Mouse (Mus musculus): ENCODE measurements around the gene Bmp10.

The Bmp10 gene

DNA sequence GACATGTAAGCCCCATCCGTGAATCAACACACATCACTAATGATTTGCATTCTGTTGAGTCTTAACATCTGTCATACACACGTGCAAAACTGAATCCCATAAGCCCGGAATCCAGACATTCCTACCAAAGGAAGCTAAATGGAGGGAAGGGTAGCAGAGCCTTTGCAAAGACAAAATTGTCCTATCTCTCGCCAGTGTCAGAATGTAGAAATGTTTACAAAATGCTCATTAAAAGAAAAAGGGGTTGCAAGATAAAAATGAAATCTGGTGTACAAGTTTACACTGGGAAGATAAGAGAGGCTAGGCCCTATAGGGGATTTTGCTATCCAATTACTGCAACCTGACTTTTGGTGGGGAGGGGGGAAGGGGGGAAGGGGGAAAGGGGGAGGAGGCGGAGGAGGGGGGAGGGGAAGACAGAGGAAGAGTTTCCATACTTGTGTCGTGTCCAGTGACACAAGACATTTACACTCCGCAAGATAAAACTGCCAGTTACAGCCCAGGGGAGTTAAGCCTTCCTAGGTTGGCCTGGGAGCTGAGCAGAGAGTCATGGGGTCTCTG, at the start of gene Bmp10:
Gene Bmp10, plus strand, starts transcription at position 508 of the 558 bp plus-strand sequence.
- DNase-seq (ENCODE audit: low spot score) = no peak

DNA sequence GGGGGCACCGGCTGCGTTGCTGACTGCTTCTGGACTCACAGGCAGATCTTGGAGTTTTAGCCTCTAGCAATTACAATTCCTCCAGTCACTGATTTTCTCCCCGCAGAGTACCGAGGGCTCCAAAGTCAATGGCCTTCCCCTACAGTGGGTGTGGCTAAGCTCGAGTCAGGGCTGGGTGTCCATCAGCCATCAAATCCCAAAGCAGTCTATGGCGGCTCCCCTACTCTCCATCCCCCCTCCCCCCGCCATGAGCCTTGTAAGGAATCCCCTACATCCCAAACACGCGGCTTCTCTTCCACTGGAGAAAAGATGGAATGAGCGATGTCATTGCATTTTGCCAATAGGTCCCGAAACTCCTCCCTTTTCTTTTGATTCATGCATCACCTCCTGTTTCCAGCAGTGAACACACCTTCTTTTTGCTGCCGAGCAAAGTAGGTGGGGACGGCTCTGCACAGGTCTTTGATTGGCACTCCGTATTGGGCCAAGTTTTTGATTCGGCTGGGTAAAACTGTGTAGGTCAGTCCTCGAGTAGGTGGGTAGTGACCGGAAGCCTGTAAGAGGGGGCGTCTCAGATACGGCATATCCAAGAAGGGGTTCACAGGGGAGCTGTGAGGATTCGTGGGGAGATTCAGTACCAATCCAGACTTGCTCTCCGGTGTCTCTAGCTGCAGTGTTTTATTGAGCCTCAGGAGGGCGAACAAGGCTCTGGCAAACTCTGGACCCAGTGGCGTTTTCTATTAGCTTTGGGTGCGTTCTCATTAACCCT, 44.7 kb upstream of the Bmp10 start:
- peak; percentile 56 for DNase-seq (ENCODE audit: low spot score)

DNA sequence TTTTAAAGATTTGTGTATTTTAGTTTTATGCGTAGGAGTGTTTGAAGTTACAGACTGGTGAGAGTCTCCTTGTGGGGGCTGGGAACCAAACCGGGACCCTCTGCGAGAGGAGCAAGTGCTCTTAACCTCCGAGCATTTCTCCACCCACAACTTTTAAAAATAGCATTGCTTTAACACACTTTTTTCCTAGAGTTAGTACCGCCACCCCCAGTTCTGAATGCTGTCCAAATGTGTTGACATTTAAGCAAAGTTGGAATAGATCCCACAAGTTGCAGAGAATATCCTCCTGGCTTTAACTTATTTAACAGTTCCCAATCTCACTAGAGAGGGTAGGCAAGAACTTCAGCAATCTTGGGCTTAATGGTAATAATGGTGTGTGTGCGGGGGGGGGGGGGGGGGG, 44.0 kb upstream of the Bmp10 start:
- peak; percentile 89 for DNase-seq (ENCODE audit: low spot score)

DNA sequence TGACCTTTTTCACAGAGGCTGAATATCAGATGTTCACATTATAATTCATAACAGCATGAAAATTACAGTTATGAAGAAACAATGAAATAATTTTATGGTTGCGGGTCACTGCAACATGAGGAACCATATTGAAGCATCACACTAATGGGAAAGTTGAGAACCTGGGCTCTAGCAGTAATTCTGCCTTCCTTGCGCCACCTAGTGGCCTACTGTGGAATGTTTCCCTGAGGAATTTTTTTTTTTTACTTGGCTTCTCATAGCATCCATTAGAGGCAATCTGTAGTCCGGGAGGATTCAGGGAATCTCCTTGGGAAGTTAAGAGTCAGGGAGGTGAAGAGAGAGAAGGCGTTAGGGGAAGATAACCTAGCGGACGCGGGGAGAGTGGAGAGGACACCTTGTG, 42.6 kb upstream of the Bmp10 start:
- peak; percentile 92 for DNase-seq (ENCODE audit: low spot score)

DNA sequence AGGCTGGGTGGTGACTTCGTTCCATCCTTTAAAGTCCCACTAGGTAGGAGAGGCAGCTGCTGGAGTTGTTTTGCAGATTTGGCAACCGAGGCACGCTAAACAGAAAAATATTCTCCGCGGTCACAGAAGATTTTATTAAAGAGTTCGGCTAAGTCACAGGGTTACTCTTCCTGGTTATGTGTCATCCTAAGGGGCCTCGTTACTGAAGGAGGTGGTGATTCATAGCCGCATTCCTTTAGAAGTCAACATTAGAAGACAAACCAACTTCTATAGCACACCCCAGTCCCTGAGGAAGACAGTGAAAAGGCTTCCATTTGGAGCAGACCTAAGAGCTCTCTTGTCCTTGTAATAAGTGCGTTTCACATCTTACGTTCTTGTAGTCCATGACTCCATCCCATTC, 42.1 kb upstream of the Bmp10 start:
- no peak for DNase-seq (ENCODE audit: low spot score)

DNA sequence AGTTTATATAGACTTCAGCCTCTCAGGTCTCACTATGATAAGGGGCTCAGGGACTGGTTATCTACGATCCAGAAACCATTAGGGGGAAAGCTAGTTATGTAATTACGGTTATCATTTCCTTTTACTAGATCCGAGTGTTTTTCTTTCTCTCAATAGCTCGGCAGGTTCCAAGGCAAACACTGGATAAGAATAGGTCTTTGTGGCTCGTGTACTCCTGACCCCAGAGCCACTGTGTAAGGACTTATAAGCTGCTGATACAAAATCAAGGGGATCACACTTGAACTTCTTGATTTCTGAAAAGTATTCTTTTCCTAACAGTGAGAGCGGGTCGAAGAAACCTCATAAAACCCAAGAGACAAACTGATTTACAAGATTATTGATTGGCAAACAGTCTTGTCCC, 39.9 kb upstream of the Bmp10 start, which contains the start of gene Gkn3:
Gene Gkn3, minus strand, starts transcription at position 59 of the 400 bp plus-strand sequence.
- no peak for DNase-seq (ENCODE audit: low spot score)

DNA sequence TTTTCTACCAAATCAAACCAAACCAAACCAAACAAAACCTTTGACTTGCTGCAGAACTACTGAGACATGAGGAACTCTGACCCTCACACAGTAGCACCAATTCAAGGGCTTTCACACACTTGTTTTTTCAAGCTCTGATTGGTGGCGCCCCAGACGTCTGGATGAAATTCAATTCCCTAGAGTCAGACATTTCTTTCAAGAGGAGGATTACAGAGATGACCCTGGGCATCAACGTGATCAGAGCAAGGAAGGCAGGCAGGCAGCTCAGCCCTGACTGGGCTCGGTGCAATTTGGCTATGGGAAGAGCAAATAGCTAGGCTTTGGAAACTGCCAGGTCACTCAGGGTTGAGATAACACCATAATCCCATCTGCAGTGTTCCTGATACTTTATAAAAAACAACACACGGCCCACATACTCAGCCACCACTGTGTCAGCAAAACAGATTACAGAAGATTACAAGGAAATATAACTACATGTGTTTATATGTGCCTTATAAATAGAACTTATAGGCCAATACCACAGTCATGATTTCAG, 39.3 kb upstream of the Bmp10 start:
- DNase-seq (ENCODE audit: low spot score) = no peak

DNA sequence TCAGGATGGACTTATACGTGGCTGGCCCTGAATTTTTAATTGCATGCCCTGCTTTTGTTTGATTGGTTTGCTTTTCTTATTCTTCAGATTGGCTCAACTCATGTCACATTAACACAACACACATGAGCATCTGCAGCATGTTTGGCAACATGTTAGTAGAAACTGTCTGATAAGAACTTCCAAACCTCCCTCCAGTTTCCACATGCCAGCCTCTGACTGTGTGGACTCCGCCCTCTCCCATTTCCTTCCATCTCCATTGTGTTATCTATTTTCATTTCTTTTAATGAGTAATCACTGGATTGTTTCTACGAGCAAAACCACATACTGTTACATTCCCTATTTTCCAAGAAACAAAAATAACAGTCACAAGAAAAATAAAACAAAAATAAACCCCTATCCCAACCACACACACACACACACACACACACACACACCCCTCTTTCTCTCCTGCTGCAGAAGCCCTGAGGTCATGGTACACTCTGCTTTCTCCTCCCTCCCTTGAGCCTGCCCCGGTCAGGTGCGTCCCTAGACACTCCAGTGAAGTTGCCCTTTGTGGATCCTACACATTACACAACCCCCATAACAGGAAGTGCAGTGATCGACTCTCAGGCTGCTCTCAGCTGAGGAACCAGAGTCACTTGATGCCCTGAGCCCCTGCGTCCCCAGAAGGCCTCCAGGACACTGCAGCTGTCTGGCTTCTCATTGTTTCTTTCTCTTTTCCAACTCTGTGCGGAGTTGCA, 35.2 kb upstream of the Bmp10 start:
- no peak for DNase-seq (ENCODE audit: low spot score)

DNA sequence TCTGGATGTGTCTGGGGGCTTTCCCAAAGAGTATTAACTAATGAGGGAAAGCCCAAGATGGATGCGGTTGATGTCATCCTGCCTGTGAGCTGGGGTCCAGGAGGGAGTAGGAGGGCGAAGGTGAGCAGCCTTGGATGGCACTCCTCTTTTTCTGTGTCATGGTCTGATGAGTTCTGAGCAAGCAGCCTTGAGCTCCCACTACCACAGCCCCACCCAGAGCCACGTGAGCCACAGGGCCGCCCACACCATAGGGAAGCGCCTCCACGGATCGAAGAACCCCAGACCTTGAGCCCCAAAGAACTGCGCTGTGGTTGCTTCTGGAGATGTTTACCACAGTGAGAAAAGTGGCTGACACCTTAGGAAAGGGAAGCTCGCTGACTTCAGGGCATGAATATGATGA, 34.0 kb upstream of the Bmp10 start:
- DNase-seq (ENCODE audit: low spot score) = no peak

DNA sequence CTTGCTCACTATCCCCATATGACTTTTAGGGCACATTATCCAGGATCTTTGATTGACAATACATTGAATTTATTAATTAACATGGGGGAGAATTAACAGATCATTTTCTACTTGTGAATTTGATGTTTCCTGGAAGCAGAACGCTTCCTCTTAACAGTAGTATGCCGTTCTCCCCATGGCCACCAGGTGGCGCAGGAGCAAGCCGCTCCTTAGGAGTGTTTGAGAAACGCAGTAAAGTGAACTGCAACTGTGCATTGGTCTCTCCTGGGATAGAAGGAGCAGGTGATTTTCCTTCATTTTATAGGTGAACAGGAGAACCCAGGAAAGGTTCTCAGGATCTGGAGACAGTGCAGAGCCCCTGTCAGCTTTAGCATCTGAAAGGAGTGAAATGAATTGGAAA, 29.7 kb upstream of the Bmp10 start:
- DNase-seq (ENCODE audit: low spot score) = peak; percentile 82

DNA sequence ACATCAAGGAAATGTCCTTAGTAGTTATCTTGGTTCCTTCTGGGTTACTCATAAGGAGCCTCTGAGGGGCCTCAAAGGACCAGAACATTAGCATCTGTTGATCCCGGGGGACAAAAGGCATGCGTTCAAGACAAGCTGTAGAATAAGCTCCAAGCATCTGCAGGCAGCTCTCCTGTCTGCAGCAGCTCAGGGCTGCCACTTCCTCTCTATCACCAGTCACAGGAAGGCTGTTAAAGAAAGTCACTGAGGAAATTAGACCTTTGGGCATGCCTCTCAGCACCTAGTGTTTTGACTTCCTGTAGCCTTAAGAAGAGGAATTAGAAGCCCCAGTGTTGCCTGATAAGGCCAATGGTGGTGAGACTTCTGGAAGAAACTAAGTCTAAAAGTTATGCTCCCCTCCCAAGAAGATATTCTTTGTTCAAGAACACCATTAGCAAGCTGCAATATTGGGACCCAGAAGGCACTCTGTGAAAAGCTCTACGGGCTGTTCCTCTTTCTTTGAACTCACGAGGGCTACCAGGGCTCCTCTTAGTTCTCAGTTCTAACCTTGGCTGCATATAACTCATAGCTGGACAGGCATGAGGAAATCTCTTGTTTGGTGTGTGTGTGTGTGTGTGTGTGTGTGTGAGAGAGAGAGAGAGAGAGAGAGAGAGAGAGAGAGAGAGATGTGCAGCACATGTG, 28.8 kb upstream of the Bmp10 start:
- DNase-seq (ENCODE audit: low spot score) = no peak

DNA sequence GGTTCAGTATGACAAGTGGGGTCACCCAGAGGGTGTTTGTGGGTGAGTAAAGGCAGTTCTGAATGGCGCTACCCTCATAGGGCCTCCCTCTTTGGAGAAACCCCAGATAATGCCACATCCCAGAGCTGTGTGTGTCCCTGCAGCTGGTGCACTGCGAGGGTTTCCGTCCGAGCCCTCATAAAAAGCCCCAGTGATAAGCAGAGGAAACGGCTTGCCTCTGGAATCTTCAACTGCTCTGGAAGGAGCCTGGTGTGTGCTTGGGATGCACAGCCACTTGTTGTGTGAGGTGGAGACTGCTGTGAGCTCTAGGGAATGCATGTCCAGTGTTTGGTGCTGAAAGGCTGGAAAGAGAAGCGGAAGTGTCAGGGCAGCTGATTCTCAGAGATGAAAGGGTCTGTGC, 27.3 kb upstream of the Bmp10 start:
- DNase-seq (ENCODE audit: low spot score) = no peak

DNA sequence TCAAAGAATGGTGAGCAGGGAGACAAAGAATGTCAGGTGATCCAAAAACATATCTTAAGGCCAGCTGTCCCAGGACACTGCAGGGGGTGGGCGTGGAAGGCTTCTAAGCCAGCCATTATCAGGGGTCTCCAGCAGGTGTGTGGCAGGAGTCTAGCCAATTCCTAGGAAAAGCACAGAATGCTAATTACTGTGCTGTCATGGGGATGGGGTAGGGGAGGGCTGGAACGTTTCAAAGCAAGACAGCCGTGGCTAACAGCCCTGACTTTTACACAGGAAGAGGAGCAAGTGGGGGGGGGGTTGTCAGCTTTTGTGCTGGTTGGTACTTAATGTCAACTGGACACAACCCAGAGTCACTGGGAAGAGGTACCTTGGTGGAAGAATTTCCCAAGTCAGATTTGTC, 16.8 kb upstream of the Bmp10 start:
- DNase-seq (ENCODE audit: low spot score) = no peak

DNA sequence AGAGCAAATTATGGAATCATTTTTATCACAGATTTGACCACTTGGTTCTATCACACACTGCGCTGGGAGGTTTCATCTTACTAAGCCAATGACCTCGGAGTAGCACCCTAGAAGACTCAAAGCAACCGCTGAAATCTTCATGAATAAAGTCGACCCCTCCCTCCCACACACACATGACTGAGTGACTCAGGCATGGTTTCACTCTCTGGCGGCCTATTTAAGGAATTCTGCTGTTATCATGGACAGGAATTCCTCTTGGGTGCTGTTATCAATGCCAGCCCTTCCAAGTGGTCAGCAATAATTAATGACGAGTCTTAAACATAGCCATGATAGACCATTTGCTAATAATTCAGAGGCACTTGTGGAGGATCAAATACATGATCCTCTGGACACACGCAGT, 6.5 kb upstream of the Bmp10 start:
- no peak for DNase-seq (ENCODE audit: low spot score)

DNA sequence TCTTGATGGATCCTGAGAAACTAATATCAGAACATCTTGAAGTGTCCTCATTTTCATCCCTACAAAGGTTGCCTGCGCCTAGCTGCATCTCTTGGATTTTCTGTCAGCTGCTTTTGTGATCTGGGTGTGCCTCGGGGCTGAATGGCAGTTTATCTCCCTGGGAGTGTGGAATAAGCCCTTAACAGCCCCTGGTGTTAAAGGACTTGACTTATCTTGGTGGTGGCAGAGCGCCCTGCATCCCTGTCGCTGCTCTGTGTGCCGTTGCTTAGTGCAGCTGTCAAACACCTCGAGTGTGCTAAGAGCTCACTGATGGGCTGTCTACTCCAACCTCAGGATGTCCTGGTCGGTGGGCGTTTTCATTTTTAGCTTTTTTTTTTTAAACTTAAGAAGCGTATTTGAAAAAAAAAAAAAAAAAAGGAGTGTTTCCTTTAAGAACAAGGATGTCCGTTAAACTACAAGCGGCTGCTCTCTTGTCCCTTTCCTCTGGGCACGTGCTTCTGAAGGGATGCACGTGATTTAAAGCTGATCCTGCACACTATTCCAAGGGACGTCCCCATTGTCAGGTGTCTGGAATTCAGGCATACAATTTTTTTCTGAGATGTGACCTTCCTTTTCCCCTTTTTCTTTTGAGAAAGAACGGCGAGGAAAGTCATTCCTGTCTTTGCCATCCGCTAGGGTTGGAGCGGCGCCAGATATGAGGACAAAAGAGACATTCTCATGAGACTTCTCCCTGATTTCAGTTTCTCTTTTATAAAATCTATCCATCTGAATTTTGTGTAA, 4.6 kb upstream of the Bmp10 start:
- DNase-seq (ENCODE audit: low spot score) = no peak

DNA sequence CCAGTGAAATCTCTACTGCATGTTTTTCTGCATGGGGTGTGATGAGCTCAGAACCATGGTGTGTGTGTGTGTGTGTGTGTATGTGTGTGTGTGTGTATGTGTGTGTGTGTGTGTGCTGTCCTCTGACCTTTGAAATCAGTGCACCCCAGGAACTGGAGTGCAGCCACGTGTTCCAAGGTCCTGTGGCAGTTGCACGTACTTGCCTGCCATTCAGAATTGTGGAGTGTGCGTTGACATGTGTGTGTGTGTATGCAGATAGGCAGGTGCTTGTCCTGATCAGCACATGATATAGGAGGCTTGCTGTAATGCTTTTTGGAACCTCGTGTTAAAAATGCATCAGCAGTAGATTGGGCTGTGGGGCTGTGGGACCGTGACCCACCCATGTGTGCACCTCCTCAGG, 1.8 kb upstream of the Bmp10 start:
- DNase-seq (ENCODE audit: low spot score) = no peak

DNA sequence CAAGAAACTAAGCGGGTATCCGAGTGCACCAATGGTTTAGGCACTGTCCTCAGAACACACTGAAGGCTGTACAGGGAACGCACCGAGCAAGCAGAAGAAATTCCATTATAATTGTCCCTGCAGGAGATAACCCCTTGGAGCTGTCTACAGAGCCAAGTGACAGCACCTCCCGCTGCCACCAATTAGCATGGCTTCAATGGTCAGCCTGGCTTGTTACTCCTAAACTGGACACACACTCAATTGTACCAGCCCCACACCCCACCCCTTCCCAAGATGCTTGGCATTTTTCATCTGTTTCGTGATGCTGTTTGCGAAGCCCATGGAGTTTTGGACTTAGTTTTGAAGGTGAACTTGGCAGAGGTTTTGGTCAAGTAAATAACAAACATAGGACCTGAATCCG, 1.2 kb upstream of the Bmp10 start:
- no peak for DNase-seq (ENCODE audit: low spot score)

DNA sequence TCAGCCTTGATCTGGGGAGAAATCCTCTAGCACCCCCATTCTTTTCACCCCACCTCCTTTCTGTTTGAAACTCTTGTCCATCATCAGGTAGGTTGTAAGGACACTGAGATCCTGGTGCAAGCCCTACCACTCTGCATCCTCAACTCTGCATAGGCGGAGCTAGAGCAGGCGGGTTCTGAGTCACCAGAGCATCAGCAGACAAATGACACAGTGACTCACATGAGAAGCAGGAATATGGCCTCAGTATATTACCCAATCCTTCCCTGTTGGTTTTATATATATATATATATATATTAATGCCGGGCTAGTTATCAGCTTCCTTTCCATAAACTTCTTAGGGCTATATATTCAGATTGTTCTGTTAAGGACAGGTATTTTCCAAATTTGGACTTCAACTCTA, 7.0 kb downstream of the Bmp10 start:
- DNase-seq (ENCODE audit: low spot score) = no peak

DNA sequence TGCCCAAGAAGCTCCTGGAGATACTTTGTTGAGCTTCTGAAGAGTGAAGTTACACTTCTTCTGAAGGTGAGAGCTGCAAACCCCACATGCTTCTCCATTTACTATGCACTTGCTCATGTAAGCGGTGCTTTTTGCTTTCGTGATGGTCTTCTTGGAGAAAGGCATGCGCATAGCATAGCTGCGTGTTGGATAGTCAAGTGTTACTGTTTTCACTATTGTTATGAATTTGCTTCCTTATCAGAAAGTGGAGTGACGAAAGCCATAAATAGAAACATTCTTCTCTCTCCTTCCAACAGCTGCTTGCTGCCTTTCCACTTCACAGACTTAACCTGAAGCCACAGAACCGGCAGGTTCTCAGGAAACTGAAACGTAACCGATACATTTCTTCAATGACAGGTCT, 8.0 kb downstream of the Bmp10 start:
- no peak for DNase-seq (ENCODE audit: low spot score)

DNA sequence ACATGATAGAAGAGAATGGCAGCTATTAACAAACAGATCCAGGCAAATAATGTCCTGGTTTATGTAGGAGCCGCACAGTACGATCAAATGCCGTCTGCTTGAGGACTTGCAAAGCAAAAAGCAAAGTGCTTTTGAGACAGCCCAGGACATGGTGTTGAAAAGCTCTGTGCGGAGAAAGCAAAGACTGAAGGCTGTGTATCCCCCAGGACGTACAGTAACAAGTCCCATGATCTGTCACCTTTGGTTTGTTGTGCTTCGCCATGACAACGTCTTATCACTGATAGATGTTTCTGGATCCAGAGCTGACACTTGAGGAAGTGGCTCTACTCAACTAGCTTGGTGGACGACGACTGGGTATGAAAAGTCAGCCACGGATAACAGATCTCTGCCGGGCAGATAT, 14.5 kb downstream of the Bmp10 start:
- no peak for DNase-seq (ENCODE audit: low spot score)

DNA sequence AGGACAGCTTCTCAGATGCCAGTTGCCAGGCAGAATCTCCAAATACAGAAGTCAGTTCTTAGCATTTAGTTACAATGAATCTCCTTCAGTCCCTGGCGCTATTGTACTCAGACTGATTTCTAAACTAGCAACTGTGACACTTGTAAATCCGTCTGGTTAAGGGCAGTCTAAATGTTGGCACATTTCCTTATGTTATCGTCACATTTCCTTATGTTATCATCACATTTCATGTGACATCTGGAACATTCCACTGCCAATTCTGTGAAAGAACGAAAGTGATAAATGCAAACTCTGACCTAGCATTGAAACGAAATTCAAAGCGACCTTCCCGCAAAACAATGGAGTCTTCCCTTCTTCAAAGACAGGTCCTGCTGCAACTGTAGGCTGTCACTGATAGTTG, 16.4 kb downstream of the Bmp10 start:
- no peak for DNase-seq (ENCODE audit: low spot score)

DNA sequence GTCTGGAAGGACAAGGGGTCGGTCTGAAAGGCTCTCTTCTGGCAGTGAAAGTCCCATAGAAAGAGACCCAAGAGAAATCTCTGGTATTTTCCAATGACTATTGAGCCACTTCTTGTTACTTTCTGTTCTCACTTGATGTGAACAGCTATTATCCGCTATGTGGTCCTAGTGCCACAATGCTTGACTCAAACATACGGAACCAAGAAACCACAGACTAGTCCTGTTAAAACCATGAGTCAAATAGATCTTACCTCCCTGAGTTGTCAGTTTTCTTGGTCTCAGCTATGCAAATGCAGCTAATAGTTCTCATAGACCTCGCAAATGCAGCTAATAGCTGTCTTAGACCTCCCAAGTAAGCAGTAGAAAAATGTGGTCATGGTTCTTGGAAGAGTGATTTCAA, 18.4 kb downstream of the Bmp10 start:
- DNase-seq (ENCODE audit: low spot score) = no peak

Measured in adipocyte (in vitro differentiated cells).